Mouse (Mus musculus): ENCODE results near the gene Stat6.

DNA sequence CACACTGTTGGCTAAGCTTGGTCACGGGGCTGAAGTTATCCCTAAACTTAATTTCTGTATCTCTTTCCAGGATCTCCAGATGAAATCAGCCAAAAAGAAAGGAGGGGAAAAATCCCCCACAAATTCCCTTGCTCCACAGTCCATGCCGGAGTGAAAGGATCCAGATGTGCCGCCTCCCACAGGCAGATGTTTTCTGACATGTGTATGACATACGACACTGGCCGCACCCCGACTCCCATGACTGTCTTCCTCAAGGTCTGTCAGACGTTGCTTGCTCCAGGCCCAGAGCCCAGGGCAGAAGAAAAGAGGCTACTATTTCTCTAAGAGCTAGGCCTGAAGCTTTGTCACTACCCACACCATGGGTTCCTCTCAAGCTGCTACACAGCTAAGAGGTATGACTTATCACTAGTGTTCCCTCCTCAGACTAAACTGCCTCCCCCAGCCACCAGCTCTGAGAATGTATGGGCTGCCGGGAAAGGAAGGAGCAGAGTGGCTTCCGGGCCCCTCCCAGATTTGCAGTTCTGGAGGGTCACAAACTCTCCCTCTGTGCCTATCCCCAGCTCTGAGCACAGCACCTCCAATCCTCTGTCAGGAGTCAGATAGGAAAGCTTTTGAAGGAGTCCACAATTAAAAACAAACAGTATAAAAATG, 33.2 kb upstream of the Stat6 start:
- no peak for TF ChIP-seq POLR2A (IDR thresholded peaks at IDR 0.05; ENCODE audit: borderline replicate concordance, insufficient read depth, low read length)
- no peak for TF ChIP-seq CTCF (IDR thresholded peaks at IDR 0.05; ENCODE audit: borderline replicate concordance, insufficient read depth, low read depth, low read length)
